Mouse (Mus musculus) cerebellum, adult 9-10 months (tissue): Measurements from ENCODE around the gene Nfyb.
A peak's percentile ranks its signal among the peaks of the same experiment; 100 is the strongest.

Source experiments
- DNase-seq: peaks from one replicate; pipeline ENCODE4 v3.0.0; 2022

The Nfyb gene

GRCm38 (mm10) chr10:82778791-82779549, 15.0 kb upstream of the Nfyb start:
- no peak for DNase-seq

GRCm38 (mm10) chr10:82777886-82778285, 13.9 kb upstream of the Nfyb start:
- no peak for DNase-seq

- no peak for DNase-seq
Observed at GRCm38 (mm10) chr10:82777075-82777474, 13.1 kb upstream of the Nfyb start.

- no peak for DNase-seq
Observed at GRCm38 (mm10) chr10:82774841-82775240, 10.9 kb upstream of the Nfyb start.

GRCm38 (mm10) chr10:82771595-82772170, 7.7 kb upstream of the Nfyb start:
- DNase-seq = no peak

GRCm38 (mm10) chr10:82770713-82771112, 6.8 kb upstream of the Nfyb start:
- no peak for DNase-seq

- no peak for DNase-seq
Observed at GRCm38 (mm10) chr10:82768901-82769300, 5.0 kb upstream of the Nfyb start.

GRCm38 (mm10) chr10:82762756-82763681, 925 bp downstream of the Nfyb start:
- DNase-seq = peak; percentile 53

- peak; percentile 65 for DNase-seq
Observed at GRCm38 (mm10) chr10:82761037-82761811, 2.7 kb downstream of the Nfyb start.

GRCm38 (mm10) chr10:82759706-82760105, 4.2 kb downstream of the Nfyb start:
- no peak for DNase-seq

GRCm38 (mm10) chr10:82758878-82759277, 5.1 kb downstream of the Nfyb start:
- no peak for DNase-seq

GRCm38 (mm10) chr10:82758368-82758767, 5.6 kb downstream of the Nfyb start:
- DNase-seq = no peak

GRCm38 (mm10) chr10:82757341-82757740, 6.6 kb downstream of the Nfyb start:
- DNase-seq = no peak

- DNase-seq = no peak
Observed at GRCm38 (mm10) chr10:82756466-82756865, 7.5 kb downstream of the Nfyb start.

GRCm38 (mm10) chr10:82755213-82755890, 8.6 kb downstream of the Nfyb start:
- peak; percentile 28 for DNase-seq

- DNase-seq = no peak
Observed at GRCm38 (mm10) chr10:82754642-82755041, 9.3 kb downstream of the Nfyb start.

GRCm38 (mm10) chr10:82752921-82753320, 11.0 kb downstream of the Nfyb start:
- DNase-seq = no peak

- no peak for DNase-seq
Observed at GRCm38 (mm10) chr10:82750778-82751177, 13.2 kb downstream of the Nfyb start.

- no peak for DNase-seq
Observed at GRCm38 (mm10) chr10:82746988-82747850, 16.7 kb downstream of the Nfyb start.

- DNase-seq = no peak
Observed at GRCm38 (mm10) chr10:82745301-82745700, 18.6 kb downstream of the Nfyb start.

GRCm38 (mm10) chr10:82744296-82744695, 19.6 kb downstream of the Nfyb start:
- no peak for DNase-seq
